Mouse (Mus musculus) frontal cortex, postnatal 10 days (tissue): ENCODE results near the gene Ctbs.

Experiments
- DNase-seq, 2 experiments: peaks; one replicate each; pipeline ENCODE4 v3.0.0; 2022; ENCODE audit warnings: low spot score in 2 of 2, mixed read lengths in 1 of 2

Ctbs gene

GRCm38 (mm10) chr3:146449745-146450250 is at the start of gene Ctbs:
TSS of gene Ctbs (plus strand) at chr3:146449795.
- no peak for DNase-seq

GRCm38 (mm10) chr3:146403770-146404169 is 45.8 kb upstream of the Ctbs start:
- no peak for DNase-seq

GRCm38 (mm10) chr3:146404311-146405201 is 45.0 kb upstream of the Ctbs start, which contains the start of gene Ssx2ip:
TSS of gene Ssx2ip (plus strand) at chr3:146404642.
- peak; percentile 90 to 97 for DNase-seq

- DNase-seq, result no peak
Observed at GRCm38 (mm10) chr3:146405213-146406006, 44.2 kb upstream of the Ctbs start.

GRCm38 (mm10) chr3:146406007-146406341 is 43.6 kb upstream of the Ctbs start:
- no peak for DNase-seq

- DNase-seq, result no peak
Observed at GRCm38 (mm10) chr3:146407086-146407721, 42.4 kb upstream of the Ctbs start.

- no peak for DNase-seq
Observed at GRCm38 (mm10) chr3:146410114-146410513, 39.5 kb upstream of the Ctbs start.

GRCm38 (mm10) chr3:146412008-146412407 is 37.6 kb upstream of the Ctbs start:
- DNase-seq, result no peak

GRCm38 (mm10) chr3:146412480-146412879 is 37.1 kb upstream of the Ctbs start:
- no peak for DNase-seq

GRCm38 (mm10) chr3:146413016-146413415 is 36.6 kb upstream of the Ctbs start:
- DNase-seq, result no peak

- DNase-seq, result no peak
Observed at GRCm38 (mm10) chr3:146413992-146414391, 35.6 kb upstream of the Ctbs start.

GRCm38 (mm10) chr3:146414555-146414954 is 35.0 kb upstream of the Ctbs start:
- DNase-seq, result no peak

- no peak for DNase-seq
Observed at GRCm38 (mm10) chr3:146417873-146418272, 31.7 kb upstream of the Ctbs start.

GRCm38 (mm10) chr3:146418901-146419300 is 30.7 kb upstream of the Ctbs start:
- DNase-seq, result no peak

GRCm38 (mm10) chr3:146419534-146419933 is 30.1 kb upstream of the Ctbs start:
- DNase-seq, result no peak

- DNase-seq, result no peak
Observed at GRCm38 (mm10) chr3:146419992-146420537, 29.5 kb upstream of the Ctbs start.

- no peak for DNase-seq
Observed at GRCm38 (mm10) chr3:146421787-146422186, 27.8 kb upstream of the Ctbs start.

- no peak for DNase-seq
Observed at GRCm38 (mm10) chr3:146423710-146424109, 25.9 kb upstream of the Ctbs start.

GRCm38 (mm10) chr3:146424306-146424900 is 25.2 kb upstream of the Ctbs start:
- DNase-seq, result no peak

- DNase-seq, result no peak
Observed at GRCm38 (mm10) chr3:146425902-146426301, 23.7 kb upstream of the Ctbs start.

- DNase-seq, result no peak
Observed at GRCm38 (mm10) chr3:146426489-146426888, 23.1 kb upstream of the Ctbs start.
